Mouse (Mus musculus): Measurements from ENCODE around the gene D630023F18Rik.

GRCm38 (mm10) chr1:65088567-65089356 is 34.3 kb downstream of the D630023F18Rik start:
- TF ChIP-seq POLR2A (IDR thresholded peaks at IDR 0.05; ENCODE audit: borderline replicate concordance, insufficient read depth, low read length) (no peak), CTCF (IDR thresholded peaks at IDR 0.05; ENCODE audit: borderline replicate concordance, insufficient read depth, low read depth, low read length) (no peak)
